Mouse (Mus musculus): ENCODE results near the gene Tgfbr2. TPM values are rescaled to one million over a fixed set of nuclear protein-coding genes. Genes with fewer than 3 reads are reported as not detected.
"Not testable (repeated sequence)": the region's sequence is repeated elsewhere in the genome, so short reads cannot be mapped to it uniquely, and the experiment has no call there.

Gene Tgfbr2
- total and polyA plus RNA-seq, 3 experiments: 57.7 to 90.0 (median 64.3) TPM

DNA sequence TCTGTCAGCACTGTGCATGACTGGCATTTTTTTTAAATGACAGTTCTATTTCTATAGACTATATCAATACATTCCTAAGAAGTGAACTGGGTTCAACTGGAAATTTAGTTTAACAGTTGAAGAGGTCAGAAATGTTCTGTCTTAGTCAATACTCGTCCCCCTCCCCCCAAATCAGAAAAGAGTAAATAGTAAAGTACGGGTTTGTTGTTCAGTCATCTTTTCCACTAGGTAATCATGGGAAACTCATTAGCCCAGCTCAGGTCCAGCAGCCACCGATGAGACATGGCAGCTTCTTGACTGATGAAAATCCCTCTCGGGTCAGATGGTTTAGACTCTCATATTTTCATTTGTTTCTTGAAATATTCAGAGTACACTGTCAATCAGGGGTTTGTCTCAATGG is 99.0 kb downstream of the Tgfbr2 start:
- no peak for DNase-seq

DNA sequence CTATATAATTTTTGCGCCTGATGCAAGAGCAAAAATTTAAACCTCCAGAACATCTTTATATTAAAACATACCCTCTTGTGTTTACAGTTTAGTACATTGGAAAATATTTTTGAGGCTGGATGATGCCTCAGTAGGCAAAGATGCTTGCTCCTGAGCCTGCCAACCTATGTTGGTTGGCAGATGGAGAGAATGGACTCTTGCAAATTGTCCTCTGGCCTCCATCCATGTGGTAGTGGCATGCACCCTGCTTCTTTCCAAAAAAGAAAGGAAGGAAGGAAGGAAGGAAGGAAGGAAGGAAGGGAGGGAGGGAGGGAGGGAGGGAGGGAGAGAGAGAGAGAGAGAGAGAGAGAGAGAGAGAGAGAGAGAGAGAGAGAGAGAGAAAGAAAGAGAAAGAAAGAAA is 103.6 kb downstream of the Tgfbr2 start:
- not testable (repeated sequence) for DNase-seq

DNA sequence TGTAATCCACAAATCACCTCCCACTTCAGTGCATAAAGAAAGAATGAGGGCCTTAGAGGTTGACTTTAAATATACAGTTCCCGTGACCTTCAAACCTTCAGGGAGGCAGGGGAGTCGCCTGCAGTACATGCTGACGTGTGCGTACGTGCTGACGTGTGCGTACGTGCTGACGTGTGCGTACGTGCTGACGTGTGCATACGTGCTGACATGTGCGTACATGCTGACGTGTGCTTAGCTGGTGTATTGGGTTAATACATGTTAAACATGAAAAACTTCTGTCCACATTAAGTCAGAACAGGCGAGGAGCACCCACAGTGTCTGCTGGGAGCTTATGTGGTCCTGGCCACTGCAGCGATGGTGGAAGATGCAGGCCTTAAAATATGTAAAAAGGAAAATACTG is 110.4 kb downstream of the Tgfbr2 start:
- DNase-seq: no peak

DNA sequence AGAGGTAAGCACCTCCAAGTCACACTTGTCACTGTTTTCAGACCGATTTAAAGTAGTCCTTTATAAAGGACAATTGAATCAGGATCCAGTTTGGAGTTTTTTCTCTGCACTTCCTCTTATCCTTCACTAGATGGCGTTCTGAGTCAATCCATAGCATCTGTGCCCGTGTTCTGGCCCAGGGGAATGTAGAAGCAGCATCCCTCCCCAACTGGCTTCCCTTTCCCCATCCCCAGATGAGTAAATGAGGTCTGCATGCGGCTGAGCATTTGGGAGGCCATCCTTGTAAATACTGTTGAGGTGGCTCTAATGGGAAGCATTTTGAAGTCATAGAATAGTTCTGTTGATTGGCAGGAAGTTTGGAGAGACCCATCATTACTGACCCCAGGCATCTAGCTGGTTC is 114.5 kb downstream of the Tgfbr2 start:
- DNase-seq: peak; percentile 6

DNA sequence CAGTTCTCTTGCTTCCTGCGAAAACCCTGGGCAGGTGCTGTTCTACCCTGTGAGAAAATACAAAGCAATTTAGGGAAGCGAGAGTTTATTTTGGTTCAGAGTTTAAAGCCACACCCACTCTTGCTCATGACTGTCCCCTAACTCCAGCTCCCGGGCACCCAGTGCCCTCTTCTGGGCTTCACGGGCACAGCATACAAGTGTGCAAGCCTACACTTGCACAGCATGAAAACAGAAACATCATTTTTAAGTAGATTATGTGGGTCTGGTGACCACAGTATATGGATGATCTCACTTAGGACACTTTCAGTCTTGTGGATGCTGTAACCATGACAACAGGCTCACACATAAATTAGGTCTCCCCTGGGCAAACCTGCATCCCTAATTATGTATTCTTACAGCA is 116.0 kb downstream of the Tgfbr2 start:
- peak; percentile 11 for DNase-seq

DNA sequence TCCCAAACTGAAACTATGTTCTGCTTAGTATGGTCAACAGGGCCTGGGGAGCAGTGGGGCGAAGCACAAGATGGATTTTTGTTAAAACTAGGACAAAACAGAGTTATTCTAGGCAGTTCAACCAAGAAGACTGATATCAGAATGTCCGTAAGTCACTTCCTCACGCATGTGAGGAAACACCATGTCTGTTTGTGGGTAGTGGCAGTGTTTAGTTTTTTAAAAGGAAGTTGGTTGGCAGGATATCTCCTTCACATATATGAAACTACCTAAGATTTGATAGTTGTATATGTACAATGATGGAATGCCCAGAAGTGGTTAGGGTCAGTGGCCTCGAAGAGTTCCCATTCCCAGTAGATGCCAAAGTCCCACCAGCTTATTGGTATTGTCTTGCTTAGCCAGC is 116.7 kb downstream of the Tgfbr2 start:
- no peak for DNase-seq

DNA sequence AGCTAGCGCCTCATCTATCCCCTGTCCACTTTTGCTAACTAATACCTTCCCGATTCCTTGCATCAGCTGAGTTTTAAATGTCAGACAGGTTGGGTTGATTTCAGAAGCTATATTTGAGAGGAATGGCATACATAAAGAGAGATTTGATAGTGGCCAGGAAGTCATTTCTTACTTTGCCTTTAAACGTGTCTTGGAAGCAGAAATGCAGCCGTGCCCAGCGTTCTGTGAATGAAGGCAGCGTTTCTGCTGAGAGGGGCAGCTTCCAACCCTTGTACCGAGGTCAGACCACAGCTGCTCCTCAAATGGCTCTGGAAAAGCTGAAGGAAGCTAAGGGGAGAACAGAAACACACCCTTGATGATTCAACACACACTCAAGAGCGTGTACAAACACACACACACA is 121.2 kb downstream of the Tgfbr2 start:
- no peak for DNase-seq

DNA sequence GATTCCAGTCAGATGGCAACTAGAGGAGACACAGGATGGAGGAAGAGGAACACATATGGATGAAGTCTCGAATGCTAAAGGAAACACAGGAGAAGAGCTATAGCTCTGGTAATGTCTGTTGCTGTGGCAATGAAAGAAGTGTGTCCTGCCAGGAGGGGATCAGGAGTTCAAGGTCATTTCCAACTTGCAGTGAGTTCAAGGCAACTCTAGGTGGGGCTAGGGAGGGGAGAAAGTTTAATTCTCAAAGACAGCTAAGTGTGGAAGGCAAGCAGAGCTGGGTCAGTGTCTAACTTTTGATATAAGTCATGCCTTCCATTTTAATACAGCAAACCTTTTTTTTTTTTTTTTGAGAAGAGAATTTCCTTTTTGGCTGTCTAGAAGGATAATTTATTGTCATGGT is 125.2 kb downstream of the Tgfbr2 start:
- no peak for DNase-seq

DNA sequence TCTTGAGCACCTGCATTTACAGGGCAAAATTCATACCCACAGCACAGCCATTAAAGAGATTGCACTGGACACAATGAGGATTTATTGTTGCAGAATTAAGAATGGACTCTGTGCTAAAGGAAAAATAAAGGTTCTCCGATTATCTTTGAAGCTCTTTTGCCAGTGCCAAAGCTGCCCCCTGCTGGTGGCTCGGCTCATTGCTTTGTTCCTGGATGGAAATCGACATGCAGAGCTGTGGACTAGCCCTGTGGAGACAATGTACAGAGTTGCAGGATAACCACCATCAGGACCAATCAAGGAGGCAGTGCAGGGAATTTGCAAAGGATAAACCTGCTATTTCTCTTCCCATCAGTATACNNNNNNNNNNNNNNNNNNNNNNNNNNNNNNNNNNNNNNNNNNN is 133.4 kb downstream of the Tgfbr2 start:
- DNase-seq: peak; percentile 77

DNA sequence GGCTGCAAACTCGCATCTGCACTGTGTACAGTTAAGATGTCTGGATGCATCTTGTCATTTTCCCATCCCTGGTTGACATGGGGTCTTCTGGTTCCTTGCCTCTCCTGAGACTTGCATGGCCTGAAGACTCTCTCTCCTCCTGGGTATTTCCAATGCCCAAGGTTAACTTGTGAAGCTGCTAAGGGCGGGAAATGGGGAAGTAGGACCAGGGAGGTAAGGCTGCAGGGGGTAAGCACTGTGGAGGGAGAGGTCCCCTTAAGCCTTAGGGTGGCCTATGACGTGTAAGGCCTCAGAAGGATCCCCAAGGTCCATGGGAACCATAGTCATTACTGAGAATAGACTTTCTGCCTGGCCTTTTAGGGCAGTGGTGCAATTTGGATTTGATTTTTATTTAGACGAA is 133.8 kb downstream of the Tgfbr2 start:
- no peak for DNase-seq

DNA sequence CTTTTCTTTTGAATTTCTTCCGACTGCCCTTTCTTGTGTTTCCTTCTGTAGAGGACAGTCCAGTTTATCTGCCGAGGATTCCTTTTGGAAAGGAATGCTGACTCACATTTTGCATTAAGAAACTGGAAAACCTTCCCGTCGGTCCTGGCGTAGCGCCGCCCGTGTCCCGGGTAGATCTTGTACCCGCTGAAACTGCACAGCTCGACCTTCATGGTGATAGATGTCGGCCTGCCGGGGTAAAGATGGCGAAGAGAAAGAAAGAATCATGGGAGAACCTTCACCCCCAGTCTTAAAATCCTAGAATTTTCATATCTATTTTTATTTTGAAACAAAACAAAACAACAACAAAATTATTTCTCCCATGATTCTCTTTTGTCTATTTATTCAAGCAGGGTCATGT is 134.3 kb downstream of the Tgfbr2 start:
- DNase-seq: not testable (repeated sequence)

DNA sequence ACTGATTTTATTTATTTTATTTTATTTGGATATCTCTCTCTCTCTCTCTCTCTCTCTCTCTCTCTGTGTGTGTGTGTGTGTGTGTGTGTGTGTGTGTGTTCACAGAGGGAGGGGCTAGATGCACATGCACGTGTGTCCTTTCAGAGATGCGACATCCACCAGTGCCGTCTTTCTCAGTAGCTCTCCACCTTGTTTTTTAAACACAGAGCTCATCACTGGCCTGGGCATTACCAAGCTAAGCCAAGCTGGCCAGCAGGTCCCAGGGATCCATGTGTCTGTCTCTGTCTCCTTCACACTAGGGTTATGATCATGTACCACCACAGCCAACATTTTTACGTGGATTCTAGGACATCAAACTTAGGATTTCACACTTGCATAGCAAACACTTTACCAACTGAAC is 135.2 kb downstream of the Tgfbr2 start:
- no peak for DNase-seq

DNA sequence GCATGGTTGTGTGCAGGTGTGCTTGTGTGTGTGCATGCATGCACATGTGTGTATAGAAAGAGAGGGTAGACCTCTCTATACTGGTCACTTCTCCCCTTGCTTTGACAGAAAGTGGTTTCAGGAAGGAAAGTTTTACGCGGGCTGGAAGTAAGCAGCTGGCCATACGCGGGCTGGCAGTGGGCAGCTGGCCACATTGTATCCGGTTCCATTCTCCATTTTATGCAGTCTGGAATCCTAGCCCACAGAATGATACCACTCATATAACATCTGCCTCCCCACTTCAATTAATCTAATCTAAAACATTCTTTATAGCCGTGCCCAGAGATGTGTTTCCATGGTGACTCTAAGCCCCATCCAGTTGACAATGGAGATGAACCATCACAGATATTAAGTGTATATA is 136.9 kb downstream of the Tgfbr2 start:
- DNase-seq: no peak
